Mouse (Mus musculus): Measurements from ENCODE around the gene Bmf.

GRCm38 (mm10) chr2:118536111-118536510, 13.4 kb downstream of the Bmf start:
- no peak for TF ChIP-seq GATA1 (IDR thresholded peaks at IDR 0.05; ENCODE audit: borderline replicate concordance, low read length)
- no peak for TF ChIP-seq FLI1 (IDR thresholded peaks at IDR 0.05; ENCODE audit: low read length)
